Mouse (Mus musculus): Measurements from ENCODE around the gene Nhsl1. TPM values are rescaled to one million over a fixed set of nuclear protein-coding genes. Genes with fewer than 3 reads are reported as not detected.
A peak's percentile ranks its signal among the peaks of the same experiment; 100 is the strongest.

Gene Nhsl1
- polyA plus RNA-seq, 1 experiment from 2014 or later = 15.5 TPM

DNA sequence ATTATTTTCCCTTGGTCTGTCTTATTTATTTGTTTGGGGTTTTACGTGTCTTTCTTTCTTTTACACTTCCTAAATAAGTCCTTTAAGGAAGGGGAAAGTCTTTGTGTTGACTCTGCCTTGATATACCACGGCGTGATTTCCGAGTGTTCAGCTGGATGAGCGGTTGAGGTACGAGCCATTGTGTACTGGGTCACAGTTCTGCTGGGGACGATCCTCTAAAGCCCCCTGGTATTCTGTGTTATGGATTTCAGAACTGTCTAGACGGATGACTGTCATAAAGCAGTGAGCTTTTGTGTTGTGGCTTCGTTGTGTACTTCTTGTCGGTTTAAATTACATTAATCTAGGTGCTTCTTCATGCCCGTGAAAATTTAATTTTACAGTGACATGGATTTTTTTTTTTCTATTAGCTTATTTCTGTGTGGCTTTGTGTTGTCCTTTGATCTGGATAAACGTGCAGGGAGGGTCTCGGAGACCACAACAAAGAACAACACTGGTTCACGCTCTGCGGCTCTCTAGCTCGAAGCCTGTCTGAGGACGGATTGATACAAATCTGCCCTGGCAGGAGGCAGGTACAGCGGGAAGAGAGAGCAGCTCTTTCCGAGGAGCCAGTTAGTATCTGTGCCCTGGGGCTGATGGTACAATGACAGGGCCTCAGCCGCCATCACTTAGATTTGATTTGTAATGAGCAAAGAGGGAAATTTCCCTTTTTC lies 151.7 kb downstream of the Nhsl1 start:
- 65% methylated on average over 20 of the region's 20 CpGs for whole genome bisulfite sequencing
- ATAC-seq (ENCODE audit: insufficient number of reproducible peaks, low FRiP score) = no peak
- H3K4me2 ChIP-seq = no peak overlapping the region
- no peak overlapping the region for H3K27ac ChIP-seq (ENCODE audit: poor library complexity, severe bottlenecking)
- no peak overlapping the region for H3K4me3 ChIP-seq
- H3K9me3 ChIP-seq (replicated peaks) = no peaks in the 10 kb centered on the region
- peaks cover 33% of the 10 kb centered on the region for H3K4me1 ChIP-seq (replicated peaks)
- peaks cover 9% of the 10 kb centered on the region for H3K36me3 ChIP-seq
- H3K27me3 ChIP-seq (replicated peaks) = no peaks in the 10 kb centered on the region
- H3K9ac ChIP-seq = no peak overlapping the region

DNA sequence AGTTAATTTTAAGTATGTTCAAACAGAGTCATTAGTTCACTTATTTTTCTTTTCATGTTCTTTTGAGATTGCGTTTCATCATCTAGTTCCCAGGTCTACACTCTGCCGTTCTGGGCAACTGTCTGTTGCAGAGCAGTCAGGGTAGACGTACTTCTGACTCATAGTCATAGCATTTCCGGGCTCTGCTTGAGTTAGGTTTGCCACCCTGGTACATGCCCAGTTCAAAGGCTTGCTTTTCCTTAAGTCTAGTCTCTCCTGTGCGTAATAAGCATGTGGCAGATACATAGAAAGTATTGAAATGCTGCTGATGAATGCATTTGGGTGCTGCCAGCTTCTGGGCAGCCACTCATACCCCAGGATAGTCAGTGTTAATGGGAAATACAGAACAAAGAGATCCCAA lies 152.9 kb downstream of the Nhsl1 start:
- 77% methylated on average over 5 of the region's 5 CpGs for WGBS
- H3K4me3 ChIP-seq = no peak overlapping the region
- H3K27me3 ChIP-seq (replicated peaks) = no peaks in the 10 kb centered on the region
- H3K4me1 ChIP-seq (replicated peaks) = peaks cover 29% of the 10 kb centered on the region
- no peak overlapping the region for H3K27ac ChIP-seq (ENCODE audit: poor library complexity, severe bottlenecking)
- H3K9ac ChIP-seq = no peak overlapping the region
- H3K4me2 ChIP-seq = no peak overlapping the region
- no peaks in the 10 kb centered on the region for H3K9me3 ChIP-seq (replicated peaks)
- no peak for ATAC-seq (ENCODE audit: insufficient number of reproducible peaks, low FRiP score)
- peaks cover 9% of the 10 kb centered on the region for H3K36me3 ChIP-seq

DNA sequence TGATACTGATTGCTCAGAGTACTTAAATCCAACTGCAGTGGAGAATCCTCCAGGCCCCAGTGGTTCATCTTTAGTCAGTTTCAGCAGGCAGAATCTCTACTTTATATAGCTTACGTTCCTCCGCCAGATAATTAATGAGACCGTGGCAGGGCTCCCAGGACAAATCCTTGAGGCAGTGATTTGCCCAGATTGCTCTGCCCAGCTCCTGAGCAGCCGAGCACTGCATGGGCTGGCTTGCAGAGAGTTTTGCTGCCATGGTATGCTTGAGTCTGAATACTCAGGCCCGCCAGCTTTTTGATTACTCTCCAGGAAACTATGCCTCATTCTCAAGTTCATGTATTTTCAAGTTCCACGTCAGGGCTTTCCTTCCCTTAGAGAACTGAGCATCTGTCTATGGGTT lies 156.3 kb downstream of the Nhsl1 start:
- 78% methylated on average over 6 of the region's 6 CpGs for WGBS
- no peak for ATAC-seq (ENCODE audit: insufficient number of reproducible peaks, low FRiP score)
- Histone ChIP-seq H3K9ac (no peak overlapping the region), H3K4me3 (no peak overlapping the region), H3K36me3 (peaks cover 14% of the 10 kb centered on the region), H3K4me1 (replicated peaks) (peaks cover 7% of the 10 kb centered on the region), H3K27ac (ENCODE audit: poor library complexity, severe bottlenecking) (no peak overlapping the region), H3K4me2 (no peak overlapping the region), H3K9me3 (replicated peaks) (no peaks in the 10 kb centered on the region), H3K27me3 (replicated peaks) (no peaks in the 10 kb centered on the region)

DNA sequence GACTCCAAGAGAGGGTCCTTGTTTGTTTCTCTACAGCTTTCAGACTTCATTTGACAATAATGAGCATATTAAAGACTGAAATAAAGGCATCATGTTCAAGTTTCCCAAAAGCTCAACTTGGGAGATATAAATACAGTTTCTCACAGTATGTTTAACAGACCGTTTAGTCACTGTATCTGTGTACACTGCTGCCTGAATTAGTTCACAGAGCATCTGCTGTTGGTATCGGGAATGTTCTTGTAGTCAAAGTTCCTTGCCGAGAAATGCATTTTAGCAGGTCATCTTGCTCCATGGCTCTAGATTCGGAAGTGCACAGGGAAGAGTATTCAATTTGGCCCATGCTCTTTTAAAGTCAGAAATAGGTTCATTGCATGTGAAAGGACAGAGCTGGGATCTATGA lies 159.5 kb downstream of the Nhsl1 start:
- Histone ChIP-seq H3K4me1 (replicated peaks) (peaks cover 27% of the 10 kb centered on the region), H3K9ac (no peak overlapping the region), H3K27me3 (replicated peaks) (no peaks in the 10 kb centered on the region), H3K4me3 (no peak overlapping the region), H3K27ac (ENCODE audit: poor library complexity, severe bottlenecking) (no peak overlapping the region), H3K9me3 (replicated peaks) (no peaks in the 10 kb centered on the region), H3K4me2 (no peak overlapping the region), H3K36me3 (peaks cover 8% of the 10 kb centered on the region; the same call in 1 of the 2 replicates)
- no peak for ATAC-seq (ENCODE audit: insufficient number of reproducible peaks, low FRiP score)
- 83% methylated on average over 4 of the region's 4 CpGs for WGBS

DNA sequence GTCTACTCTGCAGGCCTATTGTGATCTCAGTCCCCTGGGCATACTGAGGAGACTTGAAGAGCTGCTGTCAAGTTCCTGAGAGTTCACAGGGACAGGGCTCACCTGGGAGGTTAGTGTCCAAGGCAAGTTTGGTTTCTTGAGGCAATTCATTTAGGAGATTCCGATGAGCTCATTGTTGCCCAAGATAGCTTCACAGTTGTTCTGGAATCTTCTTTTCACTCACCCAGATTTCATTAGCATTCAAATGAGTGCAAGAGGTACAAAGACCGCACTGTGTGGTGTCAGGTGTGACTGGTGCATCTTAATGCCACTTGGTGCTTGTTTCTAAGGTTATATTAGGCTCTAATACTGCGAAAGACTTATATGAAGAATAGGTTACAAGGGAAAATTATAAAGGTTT lies 160.5 kb downstream of the Nhsl1 start:
- Histone ChIP-seq H3K9ac (no peak overlapping the region), H3K4me1 (replicated peaks) (peaks cover 27% of the 10 kb centered on the region), H3K4me3 (no peak overlapping the region), H3K27me3 (replicated peaks) (no peaks in the 10 kb centered on the region), H3K36me3 (0 out of 2 replicates have a peak, but pooled peaks cover 5% of the 10 kb centered on the region), H3K4me2 (no peak overlapping the region), H3K9me3 (replicated peaks) (no peaks in the 10 kb centered on the region), H3K27ac (ENCODE audit: poor library complexity, severe bottlenecking) (no peak overlapping the region)
- WGBS = 87% methylated on average over 3 of the region's 3 CpGs
- ATAC-seq (ENCODE audit: insufficient number of reproducible peaks, low FRiP score) = no peak

DNA sequence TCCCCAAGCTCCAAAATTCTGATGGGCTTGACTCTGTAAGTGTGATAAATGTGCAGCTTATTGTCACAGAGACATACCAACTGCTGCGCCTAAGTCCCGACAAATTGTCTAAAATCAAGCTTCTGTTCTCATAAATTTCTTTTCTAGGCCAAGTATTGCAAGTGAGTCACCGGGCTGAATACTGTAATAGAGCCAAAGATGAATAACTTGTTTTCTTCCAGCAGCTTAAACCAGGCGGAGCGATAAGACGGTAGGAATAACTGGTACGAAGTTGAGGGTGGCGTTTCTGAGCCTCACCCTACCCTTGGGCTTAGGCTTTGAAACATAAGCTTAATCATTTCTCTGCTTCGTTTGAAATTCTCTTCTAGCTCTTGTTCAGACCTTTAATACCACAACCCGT lies 162.1 kb downstream of the Nhsl1 start:
- 80% methylated on average over 10 of the region's 10 CpGs for WGBS
- Histone ChIP-seq H3K4me2 (no peak overlapping the region), H3K36me3 (0 out of 2 replicates have a peak, but pooled peaks cover 5% of the 10 kb centered on the region), H3K4me1 (replicated peaks) (peaks cover 27% of the 10 kb centered on the region), H3K4me3 (no peak overlapping the region), H3K9ac (no peak overlapping the region), H3K27ac (ENCODE audit: poor library complexity, severe bottlenecking) (no peak overlapping the region), H3K27me3 (replicated peaks) (no peaks in the 10 kb centered on the region), H3K9me3 (replicated peaks) (no peaks in the 10 kb centered on the region)
- no peak for ATAC-seq (ENCODE audit: insufficient number of reproducible peaks, low FRiP score)

DNA sequence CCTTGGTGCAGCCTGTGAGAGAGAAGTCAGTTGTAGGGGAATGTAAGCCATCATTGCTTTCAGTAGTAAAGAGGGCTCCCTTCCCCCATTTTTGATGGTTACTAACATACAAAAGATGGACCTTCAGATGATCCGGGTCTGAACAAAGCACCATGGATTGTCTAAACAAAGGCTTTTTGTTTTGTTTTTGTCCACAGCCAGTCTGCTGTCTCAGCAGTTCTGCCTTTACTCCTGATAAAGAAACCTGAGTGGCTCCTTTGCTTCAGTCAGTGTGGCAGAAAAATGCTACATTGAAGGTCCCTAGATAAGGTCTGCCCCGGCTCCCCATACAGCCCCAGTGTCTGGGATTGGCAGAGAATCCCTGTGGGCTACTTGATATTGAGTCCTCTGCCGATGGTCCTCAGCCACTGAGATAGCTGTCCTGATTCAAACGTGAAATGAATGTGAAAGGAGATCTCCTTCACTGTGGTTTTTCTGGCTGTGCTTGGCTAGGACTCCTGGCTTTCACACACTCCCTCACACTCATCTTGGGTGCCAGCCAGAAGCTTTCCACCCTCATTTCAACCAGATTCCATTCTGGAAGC lies 163.9 kb downstream of the Nhsl1 start:
- 4% methylated on average over 4 of the region's 4 CpGs for WGBS
- Histone ChIP-seq H3K4me2 (peak overlapping the region; percentile 36), H3K4me3 (no peak overlapping the region), H3K9ac (no peak overlapping the region), H3K27me3 (replicated peaks) (no peaks in the 10 kb centered on the region), H3K4me1 (replicated peaks) (peaks cover 25% of the 10 kb centered on the region), H3K27ac (ENCODE audit: poor library complexity, severe bottlenecking) (peak overlapping the region; percentile 75), H3K9me3 (replicated peaks) (no peaks in the 10 kb centered on the region), H3K36me3 (0 out of 2 replicates have a peak, but pooled peaks cover 3% of the 10 kb centered on the region)
- ATAC-seq (ENCODE audit: insufficient number of reproducible peaks, low FRiP score) = peak; percentile 55; the same call in 1 of the 2 replicates

DNA sequence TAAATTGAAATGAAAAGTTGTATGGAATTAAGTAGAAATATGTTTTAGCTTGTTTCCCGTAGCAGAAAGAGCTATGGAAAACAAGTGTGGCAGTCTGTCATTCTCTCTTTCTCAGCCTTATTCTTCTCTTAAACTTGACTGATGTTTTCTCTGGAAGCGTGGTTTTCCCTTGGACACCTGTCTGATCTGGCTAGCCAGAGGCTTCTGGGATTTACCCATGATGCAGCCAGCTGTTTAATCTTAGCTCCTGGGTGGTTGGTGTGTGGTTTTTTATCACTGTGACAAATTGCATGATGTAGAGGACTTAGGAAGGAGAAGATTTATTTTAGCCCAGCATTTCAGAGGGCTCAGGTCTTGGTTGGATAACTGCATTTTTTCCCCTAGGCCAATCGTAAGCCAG lies 164.9 kb downstream of the Nhsl1 start:
- 85% methylated on average over 3 of the region's 3 CpGs for WGBS
- H3K27ac ChIP-seq (ENCODE audit: poor library complexity, severe bottlenecking) = no peak overlapping the region

DNA sequence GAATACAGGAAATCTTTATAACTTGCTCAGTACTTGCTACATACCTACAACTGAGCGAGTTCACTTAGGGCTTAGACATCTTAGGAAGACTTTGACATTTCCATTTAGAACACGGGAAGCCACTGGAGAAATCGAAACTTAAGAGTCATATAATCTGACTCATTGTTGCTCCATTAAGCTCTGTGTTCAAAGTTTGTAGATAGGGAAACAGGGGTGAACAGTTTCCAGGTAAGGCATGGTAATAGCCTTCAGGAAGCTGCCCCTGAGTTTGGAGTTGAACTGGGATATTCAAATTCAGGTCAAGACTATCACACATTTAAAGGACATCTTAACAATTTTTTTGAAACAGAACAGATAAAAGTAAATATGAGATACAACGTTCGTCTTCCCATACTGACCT lies 165.9 kb downstream of the Nhsl1 start:
- no peaks in the 10 kb centered on the region for H3K9me3 ChIP-seq (replicated peaks)
- H3K36me3 ChIP-seq = no peaks in the 10 kb centered on the region
- no peak overlapping the region for H3K9ac ChIP-seq
- H3K27ac ChIP-seq (ENCODE audit: poor library complexity, severe bottlenecking) = no peak overlapping the region
- ATAC-seq (ENCODE audit: insufficient number of reproducible peaks, low FRiP score) = no peak
- no peak overlapping the region for H3K4me2 ChIP-seq
- WGBS = 89% methylated on average over 5 of the region's 5 CpGs
- no peak overlapping the region for H3K4me3 ChIP-seq
- no peaks in the 10 kb centered on the region for H3K27me3 ChIP-seq (replicated peaks)
- peaks cover 29% of the 10 kb centered on the region for H3K4me1 ChIP-seq (replicated peaks)

More for the DNA sequence above, 164.9 kb downstream of the Nhsl1 start:
- Histone ChIP-seq H3K9me3 (replicated peaks) (no peaks in the 10 kb centered on the region), H3K9ac (no peak overlapping the region), H3K4me2 (no peak overlapping the region), H3K4me1 (replicated peaks) (peaks cover 23% of the 10 kb centered on the region), H3K4me3 (no peak overlapping the region), H3K27me3 (replicated peaks) (no peaks in the 10 kb centered on the region), H3K36me3 (no peaks in the 10 kb centered on the region)
- no peak for ATAC-seq (ENCODE audit: insufficient number of reproducible peaks, low FRiP score)

DNA sequence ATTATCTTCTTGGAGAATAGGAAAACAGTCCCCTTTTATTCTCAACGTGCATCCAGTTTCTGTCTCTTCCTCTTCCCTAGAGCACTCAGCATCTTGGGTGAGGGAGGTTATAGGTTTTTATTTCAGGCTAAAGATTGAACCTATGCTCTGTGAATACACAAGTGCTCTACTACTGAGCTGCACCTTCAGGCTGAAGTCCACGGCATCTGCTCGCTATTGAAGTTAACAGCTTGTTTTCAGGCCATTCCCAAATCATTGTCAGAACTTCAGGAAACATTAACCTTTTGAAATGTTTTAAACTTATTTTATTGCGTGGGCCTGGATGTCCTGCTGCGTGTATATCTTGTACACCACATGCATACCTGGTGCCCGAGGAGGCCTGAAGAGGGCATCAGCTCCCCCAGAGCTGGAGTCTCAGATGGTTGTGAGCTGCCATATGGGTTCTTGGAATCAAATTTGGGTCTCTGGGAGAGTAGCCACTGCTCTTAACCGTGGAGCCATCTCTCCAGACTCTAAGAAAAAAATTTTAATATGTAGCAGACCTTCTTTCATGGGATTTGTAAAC lies 169.5 kb downstream of the Nhsl1 start:
- Histone ChIP-seq H3K4me1 (replicated peaks) (peaks cover 32% of the 10 kb centered on the region), H3K27ac (ENCODE audit: poor library complexity, severe bottlenecking) (no peak overlapping the region), H3K4me2 (no peak overlapping the region), H3K36me3 (no peaks in the 10 kb centered on the region), H3K4me3 (no peak overlapping the region), H3K27me3 (replicated peaks) (no peaks in the 10 kb centered on the region), H3K9me3 (replicated peaks) (no peaks in the 10 kb centered on the region), H3K9ac (no peak overlapping the region)
- WGBS = 87% methylated on average over 7 of the region's 7 CpGs
- no peak for ATAC-seq (ENCODE audit: insufficient number of reproducible peaks, low FRiP score)

DNA sequence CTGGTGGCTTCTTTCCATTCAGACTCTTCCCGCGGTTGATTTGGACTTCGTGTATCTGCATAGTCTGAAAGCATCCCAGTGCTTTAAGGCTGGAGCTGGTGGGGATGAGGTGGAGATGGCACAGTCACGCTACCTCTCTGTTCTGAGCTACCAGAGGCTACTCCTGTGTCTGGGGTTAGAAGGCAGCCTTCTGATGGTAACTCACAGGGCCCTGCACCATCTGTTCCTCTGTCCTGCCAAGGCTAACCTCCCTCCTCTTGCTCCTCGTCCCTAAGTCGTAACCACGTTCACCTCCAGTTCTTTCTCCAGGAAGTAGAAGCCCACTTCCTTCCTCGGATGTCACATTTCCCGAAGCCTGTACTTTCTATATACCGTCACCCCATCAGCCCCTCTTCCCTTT lies 171.2 kb downstream of the Nhsl1 start:
- H3K4me3 ChIP-seq = no peak overlapping the region
- H3K9ac ChIP-seq = no peak overlapping the region
- no peaks in the 10 kb centered on the region for H3K27me3 ChIP-seq (replicated peaks)
- WGBS = 81% methylated on average over 10 of the region's 10 CpGs
- no peaks in the 10 kb centered on the region for H3K9me3 ChIP-seq (replicated peaks)
- H3K36me3 ChIP-seq = no peaks in the 10 kb centered on the region
- H3K4me2 ChIP-seq = no peak overlapping the region
- peaks cover 47% of the 10 kb centered on the region for H3K4me1 ChIP-seq (replicated peaks)
- no peak overlapping the region for H3K27ac ChIP-seq (ENCODE audit: poor library complexity, severe bottlenecking)
- ATAC-seq (ENCODE audit: insufficient number of reproducible peaks, low FRiP score) = no peak
